Mouse (Mus musculus) small intestine, adult 2 months (tissue): ENCODE data around the gene Tcte3.

ENCODE experiments used
- CTCF ChIP-seq: fragments of 200-500 bp; IDR thresholded peaks from 2 replicates; pipeline ENCODE4 v1.5.1; 2012; ENCODE audit warnings: low read depth, mild to moderate bottlenecking, control low read depth, inconsistent platforms, low read length, moderate library complexity, mixed read lengths; ENCODE audit not compliant: insufficient replicate concordance, insufficient read length; ENCODE audit errors: extremely low read depth
- POLR2A ChIP-seq: fragments of 200-500 bp; IDR thresholded peaks from 2 replicates; pipeline ENCODE4 v1.6.1; 2012; ENCODE audit warnings: low read depth, mild to moderate bottlenecking, control low read depth, inconsistent platforms, low read length, moderate library complexity

GRCm38 (mm10) chr17:15066066-15066465, 24.8 kb upstream of the Tcte3 start:
- TF ChIP-seq POLR2A (no peak), CTCF (no peak)
